Mouse (Mus musculus) G1E (cell line): Measurements from ENCODE around the gene Caap1. TPM values are rescaled to one million over a fixed set of nuclear protein-coding genes. Genes with fewer than 3 reads are reported as not detected.

ENCODE experiments used
- ATAC-seq: 2 replicates; pipeline ENCODE4 v1.8.0; 2016; ENCODE audit warnings: mild to moderate bottlenecking; ENCODE audit not compliant: insufficient number of reproducible peaks, poor library complexity, low FRiP score, severe bottlenecking; ENCODE audit errors: extremely low read depth
- DNase-seq: peaks from one replicate; pipeline ENCODE4 v3.0.0; 2012; ENCODE audit warnings: low spot score
- H3K27me3 ChIP-seq: 2 replicates; pipeline ENCODE4 v1.6.1; 2012; ENCODE audit warnings: mild to moderate bottlenecking, low read length, inconsistent platforms; ENCODE audit not compliant: insufficient read depth
- H3K36me3 ChIP-seq: replicated peaks from 2 replicates; pipeline ENCODE3; 2012; ENCODE audit warnings: mild to moderate bottlenecking, inconsistent platforms
- H3K4me1 ChIP-seq: 2 replicates; pipeline ENCODE4 v1.6.1; 2012; ENCODE audit warnings: low read depth, low read length, inconsistent platforms, mixed read lengths; ENCODE audit not compliant: insufficient read depth
- H3K4me3 ChIP-seq: 2 replicates; pipeline ENCODE4 v1.5.1; 2012; ENCODE audit warnings: low read depth, mild to moderate bottlenecking, inconsistent platforms, low read length, moderate library complexity, mixed read lengths
- H3K9me3 ChIP-seq: replicated peaks from 2 replicates; pipeline ENCODE4 v1.6.1; 2012; ENCODE audit warnings: inconsistent platforms
- CTCF ChIP-seq: IDR thresholded peaks from 2 replicates; pipeline ENCODE4 v1.5.1; 2012; ENCODE audit warnings: low read depth, low read length, inconsistent platforms, mixed read lengths
- GATA1 ChIP-seq: IDR thresholded peaks from 2 replicates; pipeline ENCODE4 v1.6.1; 2012; ENCODE audit warnings: borderline replicate concordance, low read length, inconsistent platforms, mixed read lengths
- GATA2 ChIP-seq: IDR thresholded peaks from 2 replicates; pipeline ENCODE4 v1.6.1; 2012; ENCODE audit warnings: low read depth, low read length, inconsistent platforms, borderline replicate concordance
- POLR2AphosphoS5 ChIP-seq: IDR thresholded peaks from 2 replicates; pipeline ENCODE4 v1.6.1; 2012; ENCODE audit warnings: low read depth, low read length, inconsistent platforms; ENCODE audit not compliant: insufficient replicate concordance
- TAL1 ChIP-seq: conservative IDR thresholded peaks from 2 replicates; pipeline ENCODE4 v1.6.1; 2012; ENCODE audit warnings: low read depth, low read length, inconsistent platforms, mixed read lengths
- polyA plus RNA-seq: library from polyadenylated mRNA; stranded (reverse); fragments of >175 nt; gene quantifications from 2 replicates; pipeline ENCODE4 v1.2.3, GENCODE M21; 2012
- total RNA-seq, 2 experiments: library from RNA; stranded (forward) in 1 of 2; stranded (reverse) in 1 of 2; fragments of 200-1000 nt in 1 of 2; fragments of >200 nt in 1 of 2; fragmentation: Nextera tagmentation in 1 of 2; gene quantifications; 2 replicates each; pipeline ENCODE4 v1.2.3; 2014 to 2017

The Caap1 gene
- total and polyA plus RNA-seq, 3 experiments, result 4.7 to 44.6 (median 44.4) TPM

DNA sequence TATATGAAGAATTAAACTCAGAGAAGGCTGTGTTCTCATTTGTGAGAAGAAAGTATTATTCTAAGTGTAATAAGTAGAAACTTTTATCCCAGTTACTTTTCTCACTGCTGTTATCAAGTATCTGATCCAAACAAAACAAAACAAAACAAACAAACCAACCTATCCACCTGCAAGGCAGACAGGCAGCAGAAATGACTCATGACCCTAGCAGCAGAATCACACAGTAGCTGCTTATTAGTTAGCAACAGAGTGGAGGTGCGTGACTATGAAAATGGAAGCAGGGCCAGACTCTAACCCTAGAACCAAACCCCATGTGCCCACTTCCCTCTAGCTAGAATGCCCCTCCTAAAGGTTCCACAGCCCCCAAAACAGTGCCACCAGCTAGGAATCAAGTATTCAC is 27.1 kb downstream of the Caap1 start:
- ATAC-seq, result no peak
- Histone ChIP-seq H3K4me1 (peaks cover 3% of the 10 kb centered on the region; the same call in 1 of the 2 replicates), H3K36me3 (peaks cover 33% of the 10 kb centered on the region), H3K27me3 (no peaks in the 10 kb centered on the region), H3K4me3 (no peak overlapping the region), H3K9me3 (no peaks in the 10 kb centered on the region)
- DNase-seq, result no peak
- no peak for TF ChIP-seq GATA2
- TF ChIP-seq GATA1, result no peak
- TF ChIP-seq CTCF, result no peak
- TF ChIP-seq POLR2AphosphoS5, result no peak
- no peak for TF ChIP-seq TAL1

DNA sequence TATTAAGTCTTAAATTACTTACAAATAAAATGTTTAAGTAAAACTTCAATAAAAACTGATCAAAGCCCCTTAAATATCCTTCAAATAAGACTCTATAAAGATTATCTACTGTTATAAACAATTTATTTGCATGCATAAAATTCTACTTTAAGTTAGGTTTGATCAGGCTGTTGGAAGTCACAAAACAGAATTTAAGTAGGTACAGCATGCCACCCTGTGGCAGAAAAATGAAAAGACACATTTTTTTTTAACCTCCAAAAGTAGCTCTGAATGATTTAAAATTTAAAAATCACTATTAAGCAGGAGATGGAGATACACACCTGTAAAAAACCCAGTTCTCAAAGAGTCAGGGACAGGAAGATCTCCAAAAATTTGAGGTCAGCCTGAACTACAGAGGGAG is 33.3 kb downstream of the Caap1 start:
- no peaks in the 10 kb centered on the region; the same call in 1 of the 2 replicates for H3K4me1 ChIP-seq
- DNase-seq, result no peak
- TF ChIP-seq TAL1, result no peak
- TF ChIP-seq GATA2, result no peak
- TF ChIP-seq POLR2AphosphoS5, result no peak
- TF ChIP-seq CTCF, result no peak
- TF ChIP-seq GATA1, result no peak
- H3K27me3 ChIP-seq, result no peaks in the 10 kb centered on the region
- peaks cover 27% of the 10 kb centered on the region for H3K36me3 ChIP-seq
- ATAC-seq, result peak; percentile 22; the same call in 1 of the 2 replicates
- no peaks in the 10 kb centered on the region for H3K9me3 ChIP-seq
- no peak overlapping the region for H3K4me3 ChIP-seq

DNA sequence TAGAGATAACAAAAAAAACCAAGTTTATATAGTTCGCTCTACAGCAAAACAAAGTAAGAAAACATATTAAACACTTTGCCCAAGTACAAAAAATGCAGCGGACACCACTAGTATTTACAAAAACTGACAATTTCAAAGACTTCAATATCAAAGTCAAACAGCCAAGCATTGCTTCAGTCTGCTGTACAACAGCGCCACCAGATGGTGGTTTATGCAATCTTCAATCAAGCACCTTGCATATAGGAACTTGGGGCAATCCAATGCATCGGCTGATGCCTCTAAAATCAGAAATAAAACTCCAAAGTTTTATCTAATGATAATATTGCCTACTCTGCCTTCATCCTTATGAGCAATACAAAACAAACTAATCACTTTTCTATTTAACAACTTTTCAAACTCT is 39.0 kb downstream of the Caap1 start:
- H3K36me3 ChIP-seq, result peaks cover 35% of the 10 kb centered on the region
- peak; percentile 49 for ATAC-seq
- TF ChIP-seq POLR2AphosphoS5, result no peak
- TF ChIP-seq CTCF, result peak; percentile 46
- no peaks in the 10 kb centered on the region for H3K9me3 ChIP-seq
- peak; percentile 3 for DNase-seq
- H3K27me3 ChIP-seq, result no peaks in the 10 kb centered on the region
- H3K4me1 ChIP-seq, result no peaks in the 10 kb centered on the region
- no peak overlapping the region for H3K4me3 ChIP-seq

DNA sequence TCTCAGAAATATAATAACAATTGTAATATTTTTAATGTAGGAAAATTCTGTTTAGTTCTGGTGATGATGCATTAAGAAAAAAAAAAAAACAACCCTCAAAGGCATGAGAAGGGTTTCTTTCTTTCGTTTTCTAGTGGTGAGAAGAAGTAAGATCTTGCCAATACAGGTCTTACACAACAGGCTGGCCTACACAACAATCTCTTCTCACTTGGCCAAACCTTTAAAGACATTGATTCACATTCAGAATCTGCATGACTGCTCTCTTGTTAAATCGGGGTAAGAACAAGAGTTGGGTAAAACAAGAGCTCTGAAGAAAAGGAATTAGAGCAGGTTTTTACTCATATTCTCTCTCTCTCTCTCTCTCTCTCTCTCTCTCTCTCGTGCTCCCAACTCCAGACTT is 41.2 kb downstream of the Caap1 start:
- DNase-seq (no peak), ATAC-seq (no peak)
- Histone ChIP-seq H3K4me3 (no peak overlapping the region), H3K9me3 (no peaks in the 10 kb centered on the region), H3K36me3 (peaks cover 51% of the 10 kb centered on the region), H3K4me1 (no peaks in the 10 kb centered on the region), H3K27me3 (no peaks in the 10 kb centered on the region)
- TF ChIP-seq GATA1 (no peak), POLR2AphosphoS5 (no peak), GATA2 (no peak), CTCF (no peak), TAL1 (no peak)

DNA sequence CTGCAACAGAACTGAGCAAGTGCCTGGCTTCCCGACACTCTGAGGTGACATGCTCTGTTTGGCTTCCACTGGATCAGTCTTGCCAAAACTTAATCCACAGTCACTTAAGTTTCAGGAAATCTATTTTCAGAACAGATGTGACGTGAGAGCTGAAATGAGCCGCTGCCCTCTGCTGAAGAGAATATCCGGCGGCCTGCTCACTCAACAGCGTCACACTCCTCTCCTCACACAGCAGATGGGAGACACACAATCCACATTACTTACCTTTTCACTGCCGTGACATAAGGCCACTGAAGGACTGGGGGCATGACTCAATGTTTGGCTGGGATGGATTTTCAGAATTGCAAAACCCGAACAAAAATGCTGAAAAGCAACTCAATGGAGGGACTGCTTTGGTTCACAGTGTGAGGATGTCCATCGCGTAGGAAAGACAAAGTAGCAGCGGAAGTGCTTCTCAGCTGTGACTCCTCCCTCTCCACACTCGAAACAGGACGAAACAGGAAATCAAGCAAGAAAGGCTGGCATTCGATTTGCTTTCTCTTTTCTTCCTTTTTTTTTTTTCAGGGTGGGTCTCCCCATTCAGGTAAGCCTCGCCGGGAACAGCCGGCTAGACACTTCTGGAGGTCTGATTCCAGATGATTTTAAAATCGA is 79.7 kb downstream of the Caap1 start:
- Histone ChIP-seq H3K4me1 (no peaks in the 10 kb centered on the region), H3K36me3 (peaks cover 18% of the 10 kb centered on the region), H3K4me3 (no peak overlapping the region), H3K27me3 (no peaks in the 10 kb centered on the region), H3K9me3 (no peaks in the 10 kb centered on the region)
- no peak for ATAC-seq
- TF ChIP-seq GATA1 (no peak), CTCF (no peak)
- DNase-seq, result no peak

DNA sequence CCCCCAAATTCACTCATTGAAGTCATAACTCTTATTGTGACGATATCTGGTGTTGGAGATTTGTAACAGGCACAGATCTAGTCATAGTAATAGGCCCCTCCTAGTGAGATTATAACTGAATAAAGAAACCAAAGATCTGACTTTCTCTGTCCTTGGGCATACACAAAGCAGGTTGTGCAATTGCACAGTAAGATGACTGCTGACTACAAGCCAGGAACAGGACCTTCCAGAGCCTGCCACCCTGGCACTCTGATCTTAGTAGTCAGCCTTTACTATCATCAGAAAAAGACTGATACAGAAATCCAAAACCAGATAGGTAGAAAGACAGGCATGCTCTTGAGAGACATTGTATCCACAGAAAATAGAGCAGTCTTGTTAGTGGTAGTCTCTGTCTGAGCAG is 83.3 kb downstream of the Caap1 start:
- ATAC-seq, result no peak
- Histone ChIP-seq H3K27me3 (no peaks in the 10 kb centered on the region), H3K36me3 (peaks cover 21% of the 10 kb centered on the region), H3K4me3 (no peak overlapping the region), H3K4me1 (no peaks in the 10 kb centered on the region), H3K9me3 (no peaks in the 10 kb centered on the region)
- TF ChIP-seq GATA1 (no peak), POLR2AphosphoS5 (no peak), CTCF (no peak), GATA2 (no peak), TAL1 (no peak)
- DNase-seq, result no peak

DNA sequence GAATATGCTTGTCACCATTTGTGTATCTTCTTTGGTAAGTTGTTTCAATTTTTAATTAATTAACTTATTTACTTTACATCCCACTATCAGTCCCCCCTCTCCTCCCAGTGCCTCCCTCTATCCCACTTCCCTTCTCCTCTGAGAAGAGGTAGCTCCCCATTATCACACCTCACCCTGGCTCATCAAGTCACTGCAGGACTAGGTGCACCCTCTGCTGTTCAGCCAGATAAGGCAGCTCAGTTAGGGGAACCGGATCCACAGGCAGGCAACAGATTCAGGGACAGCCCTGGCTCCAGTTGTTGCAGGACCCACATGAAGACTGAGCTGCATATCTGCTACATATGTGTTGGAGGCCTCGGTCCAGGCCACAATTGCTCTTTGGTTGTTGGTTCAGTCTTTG is 97.2 kb downstream of the Caap1 start:
- Histone ChIP-seq H3K27me3 (no peaks in the 10 kb centered on the region), H3K9me3 (no peaks in the 10 kb centered on the region), H3K36me3 (peaks cover 12% of the 10 kb centered on the region), H3K4me3 (no peak overlapping the region), H3K4me1 (peaks cover 12% of the 10 kb centered on the region)
- DNase-seq (no peak), ATAC-seq (peak; percentile 70)
- TF ChIP-seq GATA1 (no peak), CTCF (no peak), TAL1 (peak; percentile 23; the same call in 1 of the 2 replicates)
